Mouse (Mus musculus) heart, adult 18-20 months (tissue): ENCODE measurements around the gene Gm28845. TPM values are rescaled to one million over a fixed set of nuclear protein-coding genes. Genes with fewer than 3 reads are reported as not detected.
A peak's percentile ranks its signal among the peaks of the same experiment; 100 is the strongest.

Experiments
- DNase-seq, 2 experiments: peaks; one replicate each; pipeline ENCODE4 v3.0.0; 2021 to 2022; ENCODE audit warnings: mixed read lengths in 1 of 2
- long read RNA-seq, 2 experiments: library from polyadenylated mRNA; stranded (forward); transcript quantifications; one replicate each; pipeline ENCODE4 v2.0.0; 2021
- total RNA-seq, 2 experiments: library from RNA; stranded (reverse); gene quantifications; 2 replicates each; pipeline ENCODE4 v1.2.3; 2021

Gm28845 gene
- total RNA-seq: not detected
- long read RNA-seq, experiment 1: 0 reads
- long read RNA-seq, experiment 2, partial matches to known transcripts: 0 of 1 reads
- long read RNA-seq, experiment 2, other reads (novel, unspliced or antisense): 1 of 1 reads

GRCm38 (mm10) chr1:65119438-65119837, at the start of gene Gm28845:
Gene Gm28845 (minus strand): TSS chr1:65119558.
- DNase-seq: no peak

- DNase-seq: no peak
Measured at GRCm38 (mm10) chr1:65167496-65167895, 48.1 kb upstream of the Gm28845 start.

- DNase-seq: no peak
Measured at GRCm38 (mm10) chr1:65162210-65162609, 42.9 kb upstream of the Gm28845 start.

- DNase-seq: no peak
Measured at GRCm38 (mm10) chr1:65156111-65156510, 36.8 kb upstream of the Gm28845 start.

- DNase-seq: no peak
Measured at GRCm38 (mm10) chr1:65154814-65155213, 35.5 kb upstream of the Gm28845 start.

- no peak for DNase-seq
Measured at GRCm38 (mm10) chr1:65147971-65148370, 28.6 kb upstream of the Gm28845 start.

- DNase-seq: no peak
Measured at GRCm38 (mm10) chr1:65147326-65147725, 28.0 kb upstream of the Gm28845 start.

- DNase-seq: no peak
Measured at GRCm38 (mm10) chr1:65146601-65147000, 27.2 kb upstream of the Gm28845 start.

GRCm38 (mm10) chr1:65144783-65145182, 25.4 kb upstream of the Gm28845 start:
- no peak for DNase-seq

GRCm38 (mm10) chr1:65137560-65137959, 18.2 kb upstream of the Gm28845 start:
- DNase-seq: no peak

GRCm38 (mm10) chr1:65132833-65133232, 13.5 kb upstream of the Gm28845 start:
- DNase-seq: no peak

- DNase-seq: no peak
Measured at GRCm38 (mm10) chr1:65131671-65132070, 12.3 kb upstream of the Gm28845 start.

GRCm38 (mm10) chr1:65130226-65130625, 10.9 kb upstream of the Gm28845 start:
- no peak for DNase-seq

GRCm38 (mm10) chr1:65129634-65130180, 10.3 kb upstream of the Gm28845 start:
- no peak for DNase-seq

- no peak for DNase-seq
Measured at GRCm38 (mm10) chr1:65122574-65123372, 3.4 kb upstream of the Gm28845 start, which contains the start of gene D630023F18Rik. Gene D630023F18Rik (minus strand): TSS chr1:65123214.

GRCm38 (mm10) chr1:65118150-65118913, 1.0 kb downstream of the Gm28845 start:
- DNase-seq: no peak

GRCm38 (mm10) chr1:65113536-65114172, 5.7 kb downstream of the Gm28845 start:
- peak; percentile 10 to 11 for DNase-seq

- DNase-seq: peak; percentile 27 to 49
Measured at GRCm38 (mm10) chr1:65112807-65113196, 6.6 kb downstream of the Gm28845 start.

GRCm38 (mm10) chr1:65112031-65112806, 7.1 kb downstream of the Gm28845 start:
- DNase-seq: peak; percentile 75 to 88

GRCm38 (mm10) chr1:65109756-65110435, 9.5 kb downstream of the Gm28845 start:
- DNase-seq: no peak

- no peak for DNase-seq
Measured at GRCm38 (mm10) chr1:65109196-65109595, 10.2 kb downstream of the Gm28845 start.
